Comparison of ENCODE assay signal across 8 mouse cellular contexts in genomic region chr12:75307961-75308951, GRCm38 (mm10). TPM values are rescaled to one million over a fixed set of nuclear protein-coding genes. Genes with fewer than 3 reads are reported as not detected.
DNase-seq lines count a peak whose midpoint lies in the region; ATAC-seq lines count a peak whose summit lies in the region.

Rhoj (plus strand) TSS chr12:75308322.

- H3K27ac ChIP-seq in hindbrain, embryonic 16.5 days (ENCODE audit: low read depth, low read length): peak within 1 kb of the TSS; percentile 82

- under 1% methylated on average over 33 of the region's 34 CpGs for WGBS in hindbrain, embryonic 16.5 days

- peak within 1 kb of the TSS; percentile 90 for H3K4me2 ChIP-seq in hindbrain, embryonic 16.5 days (ENCODE audit: low read length)

- peak; percentile 89 for ATAC-seq in hindbrain, embryonic 16.5 days
- ATAC-seq in activated CD4-positive, CD25-positive, alpha-beta regulatory T cell, adult 4 months: no peak

- peak within 1 kb of the TSS; percentile 56 for H3K9ac ChIP-seq in hindbrain, embryonic 16.5 days (ENCODE audit: low read depth, low read length)

- peak; percentile 75 for DNase-seq in adrenal gland, adult 2 months
- DNase-seq in embryo, embryonic 10 days (ENCODE audit: low spot score): peak; percentile 70
- peak; percentile 72 for DNase-seq in gastrocnemius, postnatal 10 days
- peak; percentile 53 to 60 for DNase-seq in layer of hippocampus, postnatal 36 days
- peak; percentile 77 for DNase-seq in lung, postnatal 14 days
- DNase-seq in retina, postnatal 7 days (ENCODE audit: low read depth, low spot score): peak; percentile 13

- H3K36me3 ChIP-seq in hindbrain, embryonic 16.5 days (ENCODE audit: control insufficient read depth, insufficient read depth, low read length): no peaks in the 10 kb centered on the region

- peak within 1 kb of the TSS; percentile 49 for H3K4me3 ChIP-seq in hindbrain, embryonic 16.5 days (ENCODE audit: low read length)

- H3K4me1 ChIP-seq in hindbrain, embryonic 16.5 days (ENCODE audit: control insufficient read depth, insufficient read depth, low read depth, low read length): peaks cover 8% of the 10 kb centered on the region

- no peaks in the 10 kb centered on the region for H3K9me3 ChIP-seq in hindbrain, embryonic 16.5 days (ENCODE audit: control insufficient read depth, low read length)

- no peaks in the 10 kb centered on the region for H3K27me3 ChIP-seq in hindbrain, embryonic 16.5 days (replicated peaks; ENCODE audit: control insufficient read depth, insufficient read depth, low read length)

RNA-seq across cellular contexts. Expression of gene Rhoj, which starts in this region (rescaled TPM):
- total RNA-seq in adrenal gland, adult 2 months (2021): 10 to 100 TPM; 13.8 to 20.3 TPM
- polyA plus RNA-seq in adrenal gland, adult 2 months (2012; rRNA removed): 17.6 and 21.5 TPM in 2 replicates
- total RNA-seq in gastrocnemius, postnatal 10 days (2021): 10 to 100 TPM; 37.9 to 38.6 TPM
- polyA plus RNA-seq in hindbrain, embryonic 16.5 days (2015; fragmentation: Nextera tagmentation; extraction: Ambion mirVana): 20.8 and 24.3 TPM in 2 replicates
- 1 to 10 TPM; 3.3 to 4.0 TPM for total RNA-seq in layer of hippocampus, postnatal 36 days (2021)
- polyA plus RNA-seq in activated CD4-positive, CD25-positive, alpha-beta regulatory T cell, adult 4 months (2017; shearing (Covaris generic)): not detected

Comparison
In these comparisons a context has a peak if more than half of its experiments do, and no peak if none do; other contexts are left out.
1. RNA of gene Rhoj (polyA plus RNA-seq): 20.8 to 24.3 TPM in hindbrain, embryonic 16.5 days and 17.6 to 21.5 TPM in adrenal gland, adult 2 months; not detected in activated CD4-positive, CD25-positive, alpha-beta regulatory T cell, adult 4 months; every median in the first group is over 10 times any median in the second.
2. DNase-seq: peak in every context shown above with its lines; median percentile 77 in lung, postnatal 14 days; 75 in adrenal gland, adult 2 months; 72 in gastrocnemius, postnatal 10 days; 70 in embryo, embryonic 10 days; 56 in layer of hippocampus, postnatal 36 days; 13 in retina, postnatal 7 days.